Comparison of ENCODE assay signal across 9 mouse cellular contexts in genomic region chr4:151044944-151045570, GRCm38 (mm10). TPM values are rescaled to one million over a fixed set of nuclear protein-coding genes. Genes with fewer than 3 reads are reported as not detected.
DNase-seq lines count a peak whose midpoint lies in the region; ATAC-seq and TF ChIP-seq lines count a peak whose summit lies in the region.
"Had no signal": no experiment of that assay in that cellular context is flagged by ENCODE, and none has a peak within 500 bp of the region (broad histone marks: within the 10 kb centered on the region; RNA-seq: fewer than 3 reads in every experiment).

No protein-coding gene starts in this region.

- 5% methylated on average over 21 of the region's 21 CpGs for WGBS in heart, embryonic 11.5 days (ENCODE audit: insufficient replicate concordance)
- 3% methylated on average over 21 of the region's 21 CpGs for WGBS in intestine, embryonic 15.5 days

- TF ChIP-seq CTCF in embryonic fibroblast, embryonic 13.5 days (IDR thresholded peaks at IDR 0.05; ENCODE audit: borderline replicate concordance, insufficient read depth, low read length) = no peak

- H3K4me3 ChIP-seq in heart, embryonic 11.5 days (ENCODE audit: low read depth, low read length) = peak overlapping the region; percentile 67
- peak overlapping the region; percentile 58 for H3K4me3 ChIP-seq in embryonic fibroblast, embryonic 13.5 days (ENCODE audit: insufficient read depth, low read length)
- peak overlapping the region; percentile 58 for H3K4me3 ChIP-seq in intestine, embryonic 15.5 days (replicated peaks)

- no peak overlapping the region for H3K27ac ChIP-seq in heart, embryonic 11.5 days (ENCODE audit: low read depth, low read length)
- H3K27ac ChIP-seq in embryonic fibroblast, embryonic 13.5 days (ENCODE audit: insufficient read depth, low read length) = no peak overlapping the region
- no peak overlapping the region for H3K27ac ChIP-seq in intestine, embryonic 15.5 days

- no peak overlapping the region for H3K9ac ChIP-seq in heart, embryonic 11.5 days (ENCODE audit: low read depth, low read length)
- H3K9ac ChIP-seq in intestine, embryonic 15.5 days = peak overlapping the region; percentile 27; the same call in 1 of the 2 replicates

- ATAC-seq in heart, embryonic 11.5 days (replicated peaks; ENCODE audit: insufficient number of reproducible peaks, low FRiP score, low TSS enrichment) = no peak; the same call in 1 of the 2 replicates
- ATAC-seq in intestine, embryonic 15.5 days = no peak; the same call in 1 of the 2 replicates

- H3K4me1 ChIP-seq in heart, embryonic 11.5 days (ENCODE audit: control insufficient read depth, insufficient read depth, low read length) = peaks cover 11% of the 10 kb centered on the region; the same call in 1 of the 2 replicates
- H3K4me1 ChIP-seq in embryonic fibroblast, embryonic 13.5 days (ENCODE audit: control insufficient read depth, insufficient read depth, low read length) = peaks cover 4% of the 10 kb centered on the region; the same call in 1 of the 2 replicates
- peaks cover 10% of the 10 kb centered on the region; the same call in 1 of the 2 replicates for H3K4me1 ChIP-seq in intestine, embryonic 15.5 days (replicated peaks)

- H3K4me2 ChIP-seq in heart, embryonic 11.5 days = peak overlapping the region; percentile 99
- H3K4me2 ChIP-seq in intestine, embryonic 15.5 days (replicated peaks) = peak overlapping the region; percentile 100

- TF ChIP-seq POLR2A in embryonic fibroblast, embryonic 13.5 days (IDR thresholded peaks at IDR 0.05; ENCODE audit: low read depth, low read length) = 0 out of 2 replicates have a peak, but pooled peaks have one; percentile 24

- no peaks in the 10 kb centered on the region for H3K36me3 ChIP-seq in heart, embryonic 11.5 days (ENCODE audit: control insufficient read depth, insufficient read depth, low read length)
- no peaks in the 10 kb centered on the region; the same call in 1 of the 2 replicates for H3K36me3 ChIP-seq in intestine, embryonic 15.5 days

- no peaks in the 10 kb centered on the region for H3K27me3 ChIP-seq in heart, embryonic 11.5 days (ENCODE audit: control insufficient read depth, insufficient read depth, low read length)
- no peaks in the 10 kb centered on the region for H3K27me3 ChIP-seq in intestine, embryonic 15.5 days (replicated peaks)

- DNase-seq in heart, adult 8-10 months (ENCODE audit: low spot score) = no peak
- DNase-seq in CD4-positive, CD25-positive, alpha-beta regulatory T cell, adult 2 months (ENCODE audit: low read depth, low spot score) = peak; percentile 34
- peak; percentile 16 for DNase-seq in lung, postnatal 36 days
- DNase-seq in embryo, embryonic 9.5 days (ENCODE audit: extremely low spot score) = no peak
- no peak for DNase-seq in embryo, embryonic 11 days

- no peaks in the 10 kb centered on the region for H3K9me3 ChIP-seq in heart, embryonic 11.5 days (replicated peaks; ENCODE audit: control insufficient read depth, low read length)
- no peaks in the 10 kb centered on the region for H3K9me3 ChIP-seq in intestine, embryonic 15.5 days

RNA-seq across cellular contexts. Expression of gene Per3, which starts 0.6 kb away (rescaled TPM):
- polyA plus RNA-seq in heart, embryonic 11.5 days (2014; fragmentation: Nextera tagmentation; extraction: Ambion mirVana) = 6.6 and 6.7 TPM in 2 replicates
- total RNA-seq in heart, adult 8-10 months (2022) = 10 to 100 TPM in 3 of 4 experiments, 1 to 10 TPM in 1; 7.6 to 19.1 (median 16.9) TPM
- polyA plus RNA-seq in embryonic fibroblast, embryonic 13.5 days (2011; ENCODE audit: insufficient read length, low read depth, missing spikeins) = 7.6 and 8.3 TPM in 2 replicates
- polyA plus RNA-seq in intestine, embryonic 15.5 days (2015; fragmentation: Nextera tagmentation; extraction: Ambion mirVana) = 3.7 and 4.1 TPM in 2 replicates

RNA-seq across cellular contexts. Expression of gene Vamp3, which starts 12.7 kb away (rescaled TPM):
- polyA plus RNA-seq in heart, embryonic 11.5 days (2014; fragmentation: Nextera tagmentation; extraction: Ambion mirVana) = 88.5 and 102 TPM in 2 replicates
- total RNA-seq in heart, adult 8-10 months (2022) = 10 to 100 TPM; 51.7 to 66.2 (median 62.3) TPM
- 83.8 and 90.2 TPM in 2 replicates for polyA plus RNA-seq in embryonic fibroblast, embryonic 13.5 days (2011; ENCODE audit: insufficient read length, low read depth, missing spikeins)
- polyA plus RNA-seq in intestine, embryonic 15.5 days (2015; fragmentation: Nextera tagmentation; extraction: Ambion mirVana) = 120 and 126 TPM in 2 replicates

RNA-seq across cellular contexts. Expression of gene Gm13090, which starts 44.3 kb away (rescaled TPM):
- polyA plus RNA-seq in heart, embryonic 11.5 days (2014; fragmentation: Nextera tagmentation; extraction: Ambion mirVana) = 0.21 TPM in 1 of 2 replicates, not detected in the other
- under 1 TPM in 2 of 4 experiments, not detected in 2; 0.37 to 0.44 TPM for total RNA-seq in heart, adult 8-10 months (2022)
- not detected in 2 replicates for polyA plus RNA-seq in embryonic fibroblast, embryonic 13.5 days (2011; ENCODE audit: insufficient read length, low read depth, missing spikeins)
- not detected in 2 replicates for polyA plus RNA-seq in intestine, embryonic 15.5 days (2015; fragmentation: Nextera tagmentation; extraction: Ambion mirVana)
- total RNA-seq: layer of hippocampus, postnatal 14 days had no signal

RNA-seq across cellular contexts. Expression of gene Uts2, which starts 48.2 kb away (rescaled TPM):
- polyA plus RNA-seq in heart, embryonic 11.5 days (2014; fragmentation: Nextera tagmentation; extraction: Ambion mirVana) = not detected in 2 replicates
- total RNA-seq in heart, adult 8-10 months (2022) = not detected
- polyA plus RNA-seq in embryonic fibroblast, embryonic 13.5 days (2011; ENCODE audit: insufficient read length, low read depth, missing spikeins) = not detected in 2 replicates
- polyA plus RNA-seq in intestine, embryonic 15.5 days (2015; fragmentation: Nextera tagmentation; extraction: Ambion mirVana) = not detected in 2 replicates
- total RNA-seq: layer of hippocampus, postnatal 14 days had no signal

Comparison
In these comparisons a context has a peak if more than half of its experiments do, and no peak if none do; other contexts are left out.
1. DNase-seq: peak in CD4-positive, CD25-positive, alpha-beta regulatory T cell, adult 2 months (single experiment) and lung, postnatal 36 days (single experiment); none in heart, adult 8-10 months (single experiment), embryo, embryonic 9.5 days (single experiment) and embryo, embryonic 11 days (single experiment).
2. Peak in every context shown above with its lines, with median percentiles within 50 percentile points of each other: H3K4me3 ChIP-seq.